Mouse (Mus musculus): Measurements from ENCODE around the gene Ugt1a6b. TPM values are rescaled to one million over a fixed set of nuclear protein-coding genes. Genes with fewer than 3 reads are reported as not detected.

Ugt1a6b gene
- polyA plus RNA-seq, 1 experiment from 2014 or later, result 0.17 TPM

DNA sequence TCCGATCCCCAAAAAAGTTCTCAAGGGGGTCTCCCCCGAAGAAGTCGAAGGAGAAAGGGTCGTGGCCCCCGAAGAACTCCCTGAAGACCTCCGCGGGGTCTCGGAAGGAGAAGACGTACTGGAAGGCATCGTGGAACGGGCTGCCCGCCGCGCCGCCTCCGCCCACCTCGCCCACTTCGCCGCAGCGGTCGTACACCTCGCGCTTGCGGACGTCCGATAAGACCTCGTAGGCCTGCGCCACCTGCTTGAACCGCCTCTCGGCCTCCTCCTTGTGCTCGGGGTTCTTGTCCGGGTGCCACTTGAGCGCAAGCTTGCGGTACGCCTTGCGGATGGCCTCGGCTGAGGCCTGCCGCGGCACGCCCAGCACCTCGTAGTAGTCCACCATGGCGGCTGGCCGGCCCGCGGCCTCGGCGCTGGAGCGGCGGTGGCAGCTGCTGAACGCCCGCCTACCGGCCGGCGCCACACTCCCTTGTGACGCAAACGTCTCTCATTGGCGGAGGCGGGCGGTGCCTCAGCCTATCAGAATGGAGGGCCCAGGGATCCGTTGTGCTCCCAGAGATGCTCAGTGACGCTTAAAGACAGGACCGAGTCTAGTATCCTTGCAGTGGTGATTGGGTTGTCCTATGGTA, 102.4 kb downstream of the Ugt1a6b start, which contains the start of gene Dnajb3:
TSS of gene Dnajb3 (minus strand) at position 489 of the 629 bp plus-strand sequence.
- peak; percentile 94 for ATAC-seq (ENCODE audit: insufficient number of reproducible peaks, insufficient read depth, low FRiP score, low TSS enrichment, low read depth)
- Histone ChIP-seq H3K9ac (peak within 1 kb of the TSS; percentile 77), H3K4me2 (peak within 1 kb of the TSS; percentile 83), H3K36me3 (no peaks in the 10 kb centered on the region), H3K4me1 (0 out of 2 replicates have a peak, but pooled peaks cover 8% of the 10 kb centered on the region), H3K27ac (no peak within 1 kb of the TSS), H3K9me3 (peaks cover 10% of the 10 kb centered on the region), H3K27me3 (no peaks in the 10 kb centered on the region), H3K4me3 (peak within 1 kb of the TSS; percentile 52)
- WGBS, result 7% methylated on average over 62 of the region's 62 CpGs

- no peak for ATAC-seq (ENCODE audit: insufficient number of reproducible peaks, insufficient read depth, low FRiP score, low TSS enrichment, low read depth)
- 76% methylated on average over 2 of the region's 2 CpGs for WGBS
- Histone ChIP-seq H3K4me3 (no peak overlapping the region), H3K27me3 (no peaks in the 10 kb centered on the region), H3K9me3 (peaks cover 17% of the 10 kb centered on the region), H3K36me3 (no peaks in the 10 kb centered on the region), H3K27ac (no peak overlapping the region), H3K4me1 (0 out of 2 replicates have a peak, but pooled peaks cover 8% of the 10 kb centered on the region), H3K4me2 (no peak overlapping the region), H3K9ac (no peak overlapping the region)
These were observed 103.9 kb downstream of the Ugt1a6b start for GRCm38 (mm10) chr1:88206843-88207479.

- Histone ChIP-seq H3K4me2 (no peak within 1 kb of the TSS), H3K27ac (no peak within 1 kb of the TSS), H3K27me3 (no peaks in the 10 kb centered on the region), H3K9me3 (peaks cover 53% of the 10 kb centered on the region), H3K4me3 (no peak within 1 kb of the TSS), H3K36me3 (no peaks in the 10 kb centered on the region), H3K4me1 (no peaks in the 10 kb centered on the region), H3K9ac (no peak within 1 kb of the TSS)
- no peak for ATAC-seq (ENCODE audit: insufficient number of reproducible peaks, insufficient read depth, low FRiP score, low TSS enrichment, low read depth)
- WGBS, result 67% methylated on average over 8 of the region's 8 CpGs
These were observed 108.8 kb downstream of the Ugt1a6b start, which contains the start of gene Ugt1a1 for GRCm38 (mm10) chr1:88211812-88212211. Ugt1a1 (plus strand) TSS chr1:88211959.

GRCm38 (mm10) chr1:88212341-88213045, 109.4 kb downstream of the Ugt1a6b start:
- peaks cover 60% of the 10 kb centered on the region for H3K9me3 ChIP-seq
- no peak overlapping the region for H3K4me3 ChIP-seq
- H3K27me3 ChIP-seq, result no peaks in the 10 kb centered on the region
- WGBS, result 59% methylated on average over 8 of the region's 8 CpGs
- peak; percentile 8; the same call in 1 of the 2 replicates for ATAC-seq (ENCODE audit: insufficient number of reproducible peaks, insufficient read depth, low FRiP score, low TSS enrichment, low read depth)
- H3K4me1 ChIP-seq, result no peaks in the 10 kb centered on the region
- H3K4me2 ChIP-seq, result no peak overlapping the region
- H3K9ac ChIP-seq, result no peak overlapping the region
- no peak overlapping the region for H3K27ac ChIP-seq
- no peaks in the 10 kb centered on the region for H3K36me3 ChIP-seq

DNA sequence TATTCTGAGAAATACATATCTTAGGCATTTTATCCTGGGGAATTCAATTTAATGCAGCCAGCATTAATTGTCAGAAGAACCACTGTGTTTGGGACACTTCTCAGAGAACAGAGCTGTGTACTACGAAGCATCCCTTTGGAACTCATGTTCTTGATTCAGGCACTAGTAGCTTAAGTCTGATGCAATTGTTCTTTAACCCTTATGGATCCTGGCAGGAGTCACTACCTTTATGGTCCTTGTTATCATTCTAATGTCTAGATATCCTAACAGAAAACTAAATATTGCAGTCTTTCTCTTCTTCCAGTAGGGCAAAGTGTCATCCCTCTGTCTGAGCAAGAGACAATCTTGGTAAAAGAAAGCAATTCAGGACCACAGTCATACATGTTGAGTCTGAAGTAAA, 110.0 kb downstream of the Ugt1a6b start:
- no peak overlapping the region for H3K27ac ChIP-seq
- H3K4me1 ChIP-seq, result no peaks in the 10 kb centered on the region
- no peak overlapping the region for H3K4me2 ChIP-seq
- no peak overlapping the region for H3K9ac ChIP-seq
- H3K4me3 ChIP-seq, result no peak overlapping the region
- no peaks in the 10 kb centered on the region for H3K36me3 ChIP-seq
- 83% methylated on average over 1 of the region's 1 CpGs for WGBS
- ATAC-seq (ENCODE audit: insufficient number of reproducible peaks, insufficient read depth, low FRiP score, low TSS enrichment, low read depth), result no peak
- H3K27me3 ChIP-seq, result no peaks in the 10 kb centered on the region
- H3K9me3 ChIP-seq, result peaks cover 62% of the 10 kb centered on the region

DNA sequence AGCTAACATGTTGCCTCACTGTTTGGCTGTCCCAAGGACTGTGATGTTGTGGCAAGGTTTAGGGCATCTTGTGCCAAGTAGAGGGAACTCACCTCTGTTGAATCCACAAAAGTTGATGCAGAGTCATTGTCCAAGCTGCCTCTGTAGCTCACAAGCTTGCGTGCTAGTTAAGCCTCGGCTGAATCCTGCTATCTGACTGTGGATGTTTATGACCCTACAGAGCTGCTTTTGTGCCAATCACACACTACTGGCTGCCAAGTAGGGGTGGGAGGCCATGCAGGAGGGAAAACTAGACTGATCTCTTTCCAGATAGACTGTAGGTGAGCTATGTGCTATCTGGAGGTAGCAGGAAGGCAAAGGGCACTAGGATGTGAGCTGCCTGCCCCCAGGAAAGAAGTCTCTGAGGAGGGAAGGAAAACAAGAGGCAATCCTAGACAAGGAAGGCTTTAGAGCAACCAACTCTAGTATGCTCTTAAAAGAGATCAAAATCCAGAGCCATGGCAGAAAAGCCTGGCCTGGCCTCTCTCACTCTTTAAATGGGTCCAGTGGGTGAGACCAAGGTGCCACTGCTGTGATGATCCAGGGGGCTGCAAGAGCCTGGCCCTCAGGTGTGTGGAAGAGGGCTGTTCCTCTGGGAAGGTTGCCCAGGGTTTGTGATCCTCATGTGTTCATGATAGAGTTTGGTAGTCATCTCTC, 110.9 kb downstream of the Ugt1a6b start:
- no peaks in the 10 kb centered on the region for H3K27me3 ChIP-seq
- no peak overlapping the region for H3K27ac ChIP-seq
- no peak overlapping the region for H3K4me3 ChIP-seq
- no peaks in the 10 kb centered on the region for H3K4me1 ChIP-seq
- WGBS, result 79% methylated on average over 2 of the region's 2 CpGs
- peaks cover 62% of the 10 kb centered on the region for H3K9me3 ChIP-seq
- no peak overlapping the region for H3K4me2 ChIP-seq
- H3K36me3 ChIP-seq, result no peaks in the 10 kb centered on the region
- 0 out of 2 replicates have a peak, but pooled peaks have one; percentile 1 for ATAC-seq (ENCODE audit: insufficient number of reproducible peaks, insufficient read depth, low FRiP score, low TSS enrichment, low read depth)
- H3K9ac ChIP-seq, result no peak overlapping the region

- Histone ChIP-seq H3K9me3 (peaks cover 62% of the 10 kb centered on the region), H3K36me3 (no peaks in the 10 kb centered on the region), H3K27ac (no peak overlapping the region), H3K9ac (no peak overlapping the region), H3K4me2 (no peak overlapping the region), H3K4me1 (no peaks in the 10 kb centered on the region), H3K27me3 (no peaks in the 10 kb centered on the region), H3K4me3 (no peak overlapping the region)
- no peak for ATAC-seq (ENCODE audit: insufficient number of reproducible peaks, insufficient read depth, low FRiP score, low TSS enrichment, low read depth)
- 75% methylated on average over 2 of the region's 2 CpGs for WGBS
These were observed 111.5 kb downstream of the Ugt1a6b start for GRCm38 (mm10) chr1:88214462-88214952.

DNA sequence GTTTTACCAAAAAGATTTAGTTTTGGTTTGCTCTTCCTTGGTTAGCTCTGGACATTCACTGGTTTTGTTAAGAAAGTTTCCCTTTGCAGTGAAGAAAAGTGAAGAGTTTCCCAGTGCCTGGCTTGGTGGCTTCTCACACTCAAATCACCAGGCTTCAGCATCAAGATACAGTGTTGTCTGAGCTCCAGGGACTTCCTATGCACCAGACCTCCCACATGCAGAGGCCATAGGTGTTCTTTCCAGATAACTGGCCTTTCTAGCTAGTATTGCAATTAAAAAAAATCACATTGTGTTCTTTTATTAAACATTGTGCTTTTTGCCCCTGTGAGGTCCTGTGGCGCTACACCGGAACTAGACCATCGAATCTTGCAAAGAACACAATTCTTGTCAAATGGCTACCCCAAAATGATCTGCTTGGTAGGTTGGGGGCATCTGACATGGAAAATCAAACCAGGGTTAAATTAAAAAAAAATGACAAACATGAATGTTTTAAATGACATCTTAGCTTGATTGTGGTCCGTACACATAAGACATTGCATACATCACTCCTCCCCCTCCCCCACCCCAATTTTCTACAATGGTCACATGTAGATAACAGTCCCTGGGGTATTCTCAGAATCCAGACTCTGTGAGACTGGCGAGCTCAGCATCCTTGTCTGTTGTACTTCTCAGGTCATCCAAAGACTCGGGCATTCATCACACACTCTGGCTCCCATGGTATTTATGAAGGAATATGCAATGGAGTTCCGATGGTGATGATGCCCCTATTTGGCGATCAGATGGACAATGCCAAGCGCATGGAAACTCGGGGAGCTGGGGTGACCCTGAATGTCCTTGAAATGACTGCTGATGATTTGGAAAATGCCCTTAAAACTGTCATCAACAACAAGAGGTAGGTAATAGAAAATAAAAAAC, 112.7 kb downstream of the Ugt1a6b start:
- Histone ChIP-seq H3K4me1 (no peaks in the 10 kb centered on the region), H3K27me3 (no peaks in the 10 kb centered on the region), H3K9ac (no peak overlapping the region), H3K27ac (no peak overlapping the region), H3K36me3 (no peaks in the 10 kb centered on the region), H3K4me3 (no peak overlapping the region), H3K4me2 (no peak overlapping the region), H3K9me3 (peaks cover 60% of the 10 kb centered on the region)
- WGBS, result 70% methylated on average over 10 of the region's 10 CpGs
- ATAC-seq (ENCODE audit: insufficient number of reproducible peaks, insufficient read depth, low FRiP score, low TSS enrichment, low read depth), result no peak

GRCm38 (mm10) chr1:88216551-88216950, 113.5 kb downstream of the Ugt1a6b start:
- ATAC-seq (ENCODE audit: insufficient number of reproducible peaks, insufficient read depth, low FRiP score, low TSS enrichment, low read depth), result no peak
- no peak overlapping the region for H3K27ac ChIP-seq
- no peaks in the 10 kb centered on the region for H3K4me1 ChIP-seq
- no peaks in the 10 kb centered on the region for H3K36me3 ChIP-seq
- H3K27me3 ChIP-seq, result no peaks in the 10 kb centered on the region
- no peak overlapping the region for H3K4me3 ChIP-seq
- H3K9ac ChIP-seq, result no peak overlapping the region
- no peak overlapping the region for H3K4me2 ChIP-seq
- WGBS, result 50% methylated on average over 2 of the region's 2 CpGs
- H3K9me3 ChIP-seq, result peaks cover 57% of the 10 kb centered on the region

GRCm38 (mm10) chr1:88217144-88217543, 114.1 kb downstream of the Ugt1a6b start:
- no peak overlapping the region for H3K9ac ChIP-seq
- H3K27me3 ChIP-seq, result no peaks in the 10 kb centered on the region
- ATAC-seq (ENCODE audit: insufficient number of reproducible peaks, insufficient read depth, low FRiP score, low TSS enrichment, low read depth), result no peak
- H3K4me3 ChIP-seq, result no peak overlapping the region
- WGBS, result 57% methylated on average over 2 of the region's 2 CpGs
- H3K9me3 ChIP-seq, result peaks cover 51% of the 10 kb centered on the region
- H3K4me1 ChIP-seq, result no peaks in the 10 kb centered on the region
- no peak overlapping the region for H3K27ac ChIP-seq
- no peak overlapping the region for H3K4me2 ChIP-seq
- H3K36me3 ChIP-seq, result no peaks in the 10 kb centered on the region

Data from embryonic facial prominence, embryonic 13.5 days (tissue).